Mouse (Mus musculus) brown adipose tissue, adult 24 weeks (tissue): Measurements from ENCODE around the gene Zbtb6. TPM values are rescaled to one million over a fixed set of nuclear protein-coding genes. Genes with fewer than 3 reads are reported as not detected.

Experiments used
- H3K27ac ChIP-seq: fragments of 200-500 bp; replicated peaks from 2 replicates; pipeline ENCODE4 v1.5.1; 2012; ENCODE audit warnings: low read depth, mild to moderate bottlenecking, low read length
- H3K4me1 ChIP-seq: fragments of 200-500 bp; 2 replicates; pipeline ENCODE4 v1.6.1; 2012; ENCODE audit warnings: low read length, mixed read lengths; ENCODE audit not compliant: control insufficient read depth, insufficient read depth, insufficient read length
- H3K4me3 ChIP-seq: fragments of 200-500 bp; 2 replicates; pipeline ENCODE4 v1.5.1; 2012; ENCODE audit warnings: low read depth, mild to moderate bottlenecking, low read length, moderate library complexity; ENCODE audit not compliant: insufficient read depth
- polyA plus RNA-seq: library from polyadenylated mRNA; stranded (reverse); fragments of >200 nt; gene quantifications from 2 replicates; pipeline ENCODE4 v1.2.4, GENCODE M21; 2012; ENCODE audit not compliant: missing spikeins, insufficient read depth, insufficient read length

Zbtb6 gene
- polyA plus RNA-seq, 1 experiment: 8.7 TPM

DNA sequence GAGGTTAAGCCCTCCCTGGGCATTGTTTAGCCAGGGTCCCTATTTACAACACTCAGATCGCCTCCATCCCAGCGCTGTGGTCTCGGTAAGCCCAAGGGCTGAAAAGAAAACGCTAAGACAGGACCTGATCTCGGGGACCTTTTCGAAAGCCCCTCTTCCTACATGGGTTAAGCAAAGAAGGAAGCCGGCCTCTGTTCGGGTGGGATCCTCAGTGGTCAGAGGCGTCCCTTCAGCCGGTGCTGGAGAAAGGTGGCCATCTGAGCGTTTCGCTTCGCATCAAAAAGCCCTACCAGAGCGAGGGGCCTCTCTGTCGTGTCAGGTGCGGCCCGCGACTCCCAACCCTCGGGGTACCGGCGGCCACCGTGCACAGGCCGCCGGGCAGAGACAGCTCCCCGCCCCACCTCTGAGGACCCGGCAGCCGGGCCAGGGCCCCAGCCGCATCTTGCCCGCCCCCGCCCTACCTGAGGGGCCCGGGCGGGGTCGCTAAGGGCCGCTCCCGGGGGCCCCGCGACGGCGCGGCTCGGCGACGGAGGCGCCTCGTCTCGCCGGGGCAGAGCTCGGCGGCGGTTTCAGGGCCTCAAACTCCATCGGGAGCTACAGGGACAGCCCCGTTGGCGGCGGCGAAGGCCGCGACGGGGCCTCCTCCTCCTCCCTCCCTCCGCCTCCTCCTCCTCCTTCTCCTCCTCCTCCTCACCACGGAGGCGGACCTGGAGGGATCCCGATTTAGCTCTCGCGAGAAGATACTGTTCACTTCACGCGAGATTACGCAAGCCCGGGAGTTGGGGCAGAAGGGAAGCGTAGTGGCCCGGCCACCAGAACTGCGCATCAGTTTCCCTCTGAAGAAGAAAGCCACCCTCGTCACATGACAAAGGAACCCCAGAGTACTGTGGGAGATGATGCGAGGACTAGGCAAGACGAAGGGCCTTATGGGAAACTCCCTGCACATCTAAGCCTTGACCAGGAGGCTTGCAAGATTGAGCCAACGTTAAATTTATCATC, 20.4 kb downstream of the Zbtb6 start, which contains the start of gene Rc3h2:
Rc3h2 (minus strand) TSS at position 598 of the 999 bp plus-strand sequence.
- Histone ChIP-seq H3K27ac (peak within 1 kb of the TSS; percentile 61), H3K4me1 (no peaks in the 10 kb centered on the region; the same call in 1 of the 2 replicates), H3K4me3 (peak within 1 kb of the TSS; percentile 98)

DNA sequence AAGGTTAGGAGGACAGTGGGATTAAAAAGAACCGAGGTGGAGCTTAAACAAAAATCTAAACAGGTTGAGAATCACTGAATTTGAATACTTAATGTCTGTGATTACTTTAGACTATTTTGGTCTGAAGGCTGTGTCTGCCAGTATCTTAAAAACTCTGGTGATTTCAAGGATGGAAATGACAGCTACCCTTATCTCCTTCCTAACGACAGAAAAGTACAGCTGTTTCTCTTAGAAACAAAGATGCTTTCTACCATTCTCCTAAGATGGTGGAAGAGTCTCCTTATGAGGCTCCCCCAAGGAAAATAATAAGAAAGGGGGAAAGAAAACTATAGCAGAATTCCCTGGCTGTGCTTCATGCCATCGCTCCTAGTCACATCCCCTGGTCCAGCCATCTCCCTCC, 21.1 kb downstream of the Zbtb6 start:
- H3K27ac ChIP-seq: peak overlapping the region; percentile 49
- no peaks in the 10 kb centered on the region; the same call in 1 of the 2 replicates for H3K4me1 ChIP-seq

DNA sequence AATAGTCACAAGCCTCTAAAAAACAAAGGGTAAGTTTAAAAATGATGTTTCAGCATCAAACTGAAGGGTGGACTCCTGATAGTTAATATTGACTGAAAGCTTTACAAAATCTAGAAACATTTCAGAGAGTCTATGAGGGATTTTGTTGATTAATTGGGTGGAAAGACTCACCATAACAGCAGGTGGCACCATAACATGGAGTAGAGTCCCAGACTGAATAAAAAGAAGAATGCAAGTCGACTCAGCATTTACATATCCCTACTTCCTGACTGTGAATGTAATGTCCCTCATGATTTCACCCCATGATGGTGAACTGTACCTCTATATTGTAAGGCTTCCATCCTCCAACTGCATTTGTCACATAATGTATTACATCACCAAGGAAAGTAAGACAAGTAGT, 47.4 kb downstream of the Zbtb6 start:
- H3K4me3 ChIP-seq: no peak overlapping the region
- no peak overlapping the region for H3K27ac ChIP-seq
- H3K4me1 ChIP-seq: no peaks in the 10 kb centered on the region

More for the DNA sequence above, 21.1 kb downstream of the Zbtb6 start:
- peak overlapping the region; percentile 98 for H3K4me3 ChIP-seq

DNA sequence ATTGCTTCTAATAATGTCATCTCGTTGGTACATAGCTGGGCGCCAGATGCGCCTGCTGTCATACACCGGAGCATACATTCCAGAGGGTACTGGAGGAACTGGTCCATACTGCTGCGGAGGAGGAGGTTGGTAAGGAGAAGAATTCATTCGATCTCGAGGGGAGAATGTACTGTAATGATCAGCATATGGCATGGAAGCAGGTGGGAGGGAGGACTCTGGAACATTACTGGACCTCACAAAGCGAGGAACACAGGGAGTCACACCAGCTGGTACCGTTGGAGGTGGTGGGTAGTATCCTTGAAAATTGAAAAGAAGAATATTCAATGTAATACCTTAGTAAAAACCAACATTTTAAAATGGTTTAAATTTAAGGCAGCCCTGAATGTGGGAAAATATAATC, 60.0 kb downstream of the Zbtb6 start:
- H3K27ac ChIP-seq: no peak overlapping the region
- H3K4me3 ChIP-seq: no peak overlapping the region
- no peaks in the 10 kb centered on the region for H3K4me1 ChIP-seq

DNA sequence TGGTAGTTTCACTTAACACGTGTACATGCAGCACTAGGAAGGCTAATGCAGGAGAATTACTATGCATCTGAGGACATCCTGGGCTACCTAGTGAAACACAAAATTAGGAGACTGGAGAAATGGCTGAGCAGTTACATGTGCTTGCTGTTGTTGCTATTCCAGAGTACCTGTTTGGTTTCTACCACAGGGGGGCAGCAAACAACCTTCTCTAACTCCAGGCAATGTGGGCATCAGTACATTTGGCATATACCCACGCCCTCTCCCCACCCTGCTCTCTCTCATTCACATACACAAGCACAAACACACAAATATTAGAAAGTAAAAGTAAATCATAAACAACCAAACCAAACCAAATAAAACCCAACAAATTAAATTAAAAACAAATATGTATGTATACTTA, 62.8 kb downstream of the Zbtb6 start:
- H3K4me1 ChIP-seq: no peaks in the 10 kb centered on the region

DNA sequence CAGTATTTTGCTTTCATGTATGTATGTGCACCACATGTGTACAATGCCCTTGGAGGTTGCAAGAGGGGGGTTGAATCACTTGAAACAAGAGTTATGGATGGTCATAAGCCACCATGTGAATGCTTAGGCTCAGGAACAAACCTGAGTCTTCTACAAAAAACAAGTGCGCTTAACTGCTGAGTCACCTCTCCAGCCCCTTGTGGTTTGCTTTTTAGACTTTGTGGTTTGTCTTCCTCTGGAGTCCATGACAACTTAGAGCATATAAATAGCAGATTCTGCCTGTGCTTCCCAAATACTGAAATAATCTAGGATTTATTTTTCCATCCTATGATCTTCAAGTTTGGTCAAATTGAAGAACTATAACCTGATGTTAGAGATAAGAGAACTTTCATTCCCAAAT, 67.0 kb downstream of the Zbtb6 start:
- no peak overlapping the region for H3K4me3 ChIP-seq
- no peak overlapping the region for H3K27ac ChIP-seq
- no peaks in the 10 kb centered on the region for H3K4me1 ChIP-seq

More for the DNA sequence above, 62.8 kb downstream of the Zbtb6 start:
- H3K27ac ChIP-seq: no peak overlapping the region
- H3K4me3 ChIP-seq: no peak overlapping the region

Other genes starting within 250 kb of the Zbtb6 start
- not detected in 2 replicates for gene Olfr366, start 231.6 kb downstream of the Zbtb6 start, polyA plus RNA-seq
- gene Olfr368, start 116.7 kb downstream of the Zbtb6 start, polyA plus RNA-seq: not detected in 2 replicates
- 19.8 and 32.1 TPM in 2 replicates for gene Pdcl, start 83.8 kb downstream of the Zbtb6 start, polyA plus RNA-seq
- gene Rc3h2, start 20.3 kb downstream of the Zbtb6 start, polyA plus RNA-seq: 8.0 and 12.3 TPM in 2 replicates
- 3.1 and 3.2 TPM in 2 replicates for gene Zbtb26, start within 50 bp of the Zbtb6 start, polyA plus RNA-seq
- 16.6 and 26.6 TPM in 2 replicates for gene Rabgap1, start 108 bp upstream of the Zbtb6 start, polyA plus RNA-seq
- not detected in 2 replicates for gene Gpr21, start 73.2 kb upstream of the Zbtb6 start, polyA plus RNA-seq